Mouse (Mus musculus): ENCODE results near the gene Sh3gl3.

The Sh3gl3 gene

DNA sequence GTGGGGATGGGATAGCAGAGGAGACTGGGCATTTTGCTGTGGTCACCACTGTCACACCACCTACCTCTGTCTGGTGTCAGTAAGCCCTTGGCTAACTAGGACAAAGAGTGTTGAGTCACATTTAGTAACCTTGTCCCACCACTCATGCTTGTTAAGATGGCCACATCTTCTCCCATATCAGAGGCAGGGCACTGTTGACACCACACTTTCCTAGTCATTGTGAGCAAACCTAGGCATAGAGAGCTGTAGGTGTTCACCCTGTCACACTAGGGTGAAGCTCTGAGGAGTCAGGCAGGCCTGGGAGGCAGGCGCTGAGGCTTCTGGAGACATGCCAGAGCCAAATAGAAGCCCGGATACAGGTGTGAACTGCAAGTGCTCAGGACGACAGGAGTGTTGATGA, at the start of gene Sh3gl3:
Sh3gl3 (plus strand) TSS at position 301 of the 400 bp plus-strand sequence.
- H3K36me3 ChIP-seq (ENCODE audit: control insufficient read depth, insufficient read depth, low read length, poor library complexity, severe bottlenecking): no peaks in the 10 kb centered on the region
- DNase-seq (ENCODE audit: low read depth, low spot score): no peak
- no peaks in the 10 kb centered on the region for H3K27me3 ChIP-seq (ENCODE audit: control insufficient read depth, insufficient read depth, low read length, poor library complexity, severe bottlenecking)

DNA sequence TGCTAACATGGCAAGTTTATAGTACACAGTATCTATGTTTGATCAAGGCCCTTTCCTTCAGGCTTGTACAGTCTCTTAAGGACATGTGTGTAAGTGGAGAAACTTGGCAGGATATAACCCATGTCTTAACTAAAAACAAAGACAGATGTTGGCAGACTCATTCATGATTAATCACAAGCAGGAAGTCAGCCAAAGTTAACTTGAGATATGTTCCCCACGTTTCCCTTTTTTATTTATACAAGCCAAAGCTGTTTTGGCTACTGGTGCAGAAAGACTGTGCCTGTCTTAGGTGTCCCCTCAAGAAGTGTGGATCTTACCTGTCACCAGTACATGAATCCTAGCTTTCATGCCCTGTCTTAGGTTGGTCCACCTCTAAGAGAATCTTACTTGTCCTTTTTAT, 35.4 kb upstream of the Sh3gl3 start:
- Histone ChIP-seq H3K27me3 (ENCODE audit: control insufficient read depth, insufficient read depth, low read length, poor library complexity, severe bottlenecking) (no peaks in the 10 kb centered on the region), H3K36me3 (ENCODE audit: control insufficient read depth, insufficient read depth, low read length, poor library complexity, severe bottlenecking) (no peaks in the 10 kb centered on the region)
- DNase-seq (ENCODE audit: low read depth, low spot score): no peak

DNA sequence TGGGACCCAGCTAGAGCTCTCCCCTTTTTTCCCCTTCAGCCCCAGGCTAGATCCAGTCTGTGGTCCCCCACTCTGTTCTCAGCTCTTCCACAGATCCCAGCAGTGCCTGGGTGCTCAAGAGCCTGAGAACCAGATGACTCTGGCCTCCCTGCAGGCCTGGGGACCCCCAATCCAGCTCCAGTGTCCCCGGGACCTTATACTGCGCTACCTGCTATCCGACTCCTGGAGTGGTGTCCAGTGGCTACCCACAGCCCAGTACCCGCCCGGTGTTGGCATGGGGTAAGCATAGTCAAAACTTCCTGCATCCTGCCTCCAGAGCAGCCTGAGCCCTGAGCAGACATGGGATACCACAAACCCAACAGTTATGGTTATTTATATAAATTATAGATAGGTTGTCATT, 26.5 kb upstream of the Sh3gl3 start:
- Histone ChIP-seq H3K36me3 (ENCODE audit: control insufficient read depth, insufficient read depth, low read length, poor library complexity, severe bottlenecking) (no peaks in the 10 kb centered on the region), H3K27me3 (ENCODE audit: control insufficient read depth, insufficient read depth, low read length, poor library complexity, severe bottlenecking) (no peaks in the 10 kb centered on the region)
- no peak for DNase-seq (ENCODE audit: low read depth, low spot score)

GRCm38 (mm10) chr7:82164681-82165080, 9.0 kb upstream of the Sh3gl3 start:
- no peaks in the 10 kb centered on the region for H3K27me3 ChIP-seq (ENCODE audit: control insufficient read depth, insufficient read depth, low read length, poor library complexity, severe bottlenecking)
- no peak for DNase-seq (ENCODE audit: low read depth, low spot score)
- H3K36me3 ChIP-seq (ENCODE audit: control insufficient read depth, insufficient read depth, low read length, poor library complexity, severe bottlenecking): no peaks in the 10 kb centered on the region

DNA sequence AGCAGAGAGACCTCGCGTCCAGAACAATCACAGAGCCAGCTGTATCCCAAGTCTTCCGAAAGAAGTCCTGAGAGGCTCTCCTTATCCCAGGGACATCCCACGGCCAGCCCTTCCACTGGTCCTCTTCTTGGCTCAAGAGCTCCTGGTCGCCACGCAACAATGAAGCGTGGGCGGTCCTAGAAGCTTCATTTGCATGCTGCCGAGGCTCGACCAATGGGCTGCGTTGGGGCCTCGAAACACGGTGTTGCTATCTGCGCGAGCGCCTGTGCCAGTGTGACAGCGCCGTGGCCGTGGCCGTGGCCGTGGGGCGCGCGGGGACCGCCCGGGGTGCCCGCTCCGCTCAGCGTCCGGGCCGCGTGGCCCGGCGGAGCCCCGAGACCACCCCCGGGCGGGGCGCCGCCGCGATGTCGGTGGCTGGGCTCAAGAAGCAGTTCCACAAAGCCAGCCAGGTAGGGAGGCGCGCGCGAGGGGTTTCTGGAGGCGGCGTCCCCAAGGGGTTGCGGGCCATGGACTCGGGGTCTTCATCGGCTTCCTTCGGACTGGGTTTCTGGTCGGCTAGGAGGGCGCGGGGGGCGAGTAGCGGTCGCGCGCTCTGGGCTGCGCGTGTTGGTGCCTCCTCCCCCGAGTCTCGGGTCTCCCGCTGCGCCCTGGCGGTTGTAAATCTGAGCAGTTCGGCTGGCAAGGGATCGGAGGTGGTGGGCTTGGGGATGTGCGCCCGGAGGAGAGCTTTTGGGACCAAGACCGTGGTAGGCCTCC, 1.1 kb downstream of the Sh3gl3 start:
- Histone ChIP-seq H3K36me3 (ENCODE audit: control insufficient read depth, insufficient read depth, low read length, poor library complexity, severe bottlenecking) (no peaks in the 10 kb centered on the region), H3K27me3 (ENCODE audit: control insufficient read depth, insufficient read depth, low read length, poor library complexity, severe bottlenecking) (no peaks in the 10 kb centered on the region)
- no peak for DNase-seq (ENCODE audit: low read depth, low spot score)

- Histone ChIP-seq H3K27me3 (ENCODE audit: control insufficient read depth, insufficient read depth, low read length, poor library complexity, severe bottlenecking) (no peaks in the 10 kb centered on the region), H3K36me3 (ENCODE audit: control insufficient read depth, insufficient read depth, low read length, poor library complexity, severe bottlenecking) (no peaks in the 10 kb centered on the region)
- DNase-seq (ENCODE audit: low read depth, low spot score): no peak
Measured at GRCm38 (mm10) chr7:82175327-82175721, 1.7 kb downstream of the Sh3gl3 start.

DNA sequence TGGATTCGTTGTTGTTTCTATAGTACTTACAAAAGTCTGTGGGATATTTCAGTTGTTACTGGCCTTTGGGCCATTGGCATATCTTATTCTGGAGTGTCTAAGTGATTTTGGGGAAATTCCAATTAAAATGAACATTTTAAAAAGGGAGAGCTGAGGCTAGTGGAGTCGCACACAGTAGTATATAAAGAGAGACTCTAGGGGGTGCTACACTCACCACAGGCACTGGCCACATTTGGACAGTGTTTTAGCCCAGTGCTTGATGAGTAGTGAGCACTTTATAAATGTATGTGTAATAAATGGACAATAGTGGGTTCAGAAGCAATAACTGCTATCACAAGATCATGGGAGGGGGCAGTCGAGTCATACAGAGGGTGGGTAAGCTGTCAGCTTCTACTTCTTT, 2.6 kb downstream of the Sh3gl3 start:
- no peaks in the 10 kb centered on the region for H3K36me3 ChIP-seq (ENCODE audit: control insufficient read depth, insufficient read depth, low read length, poor library complexity, severe bottlenecking)
- H3K27me3 ChIP-seq (ENCODE audit: control insufficient read depth, insufficient read depth, low read length, poor library complexity, severe bottlenecking): no peaks in the 10 kb centered on the region
- no peak for DNase-seq (ENCODE audit: low read depth, low spot score)

DNA sequence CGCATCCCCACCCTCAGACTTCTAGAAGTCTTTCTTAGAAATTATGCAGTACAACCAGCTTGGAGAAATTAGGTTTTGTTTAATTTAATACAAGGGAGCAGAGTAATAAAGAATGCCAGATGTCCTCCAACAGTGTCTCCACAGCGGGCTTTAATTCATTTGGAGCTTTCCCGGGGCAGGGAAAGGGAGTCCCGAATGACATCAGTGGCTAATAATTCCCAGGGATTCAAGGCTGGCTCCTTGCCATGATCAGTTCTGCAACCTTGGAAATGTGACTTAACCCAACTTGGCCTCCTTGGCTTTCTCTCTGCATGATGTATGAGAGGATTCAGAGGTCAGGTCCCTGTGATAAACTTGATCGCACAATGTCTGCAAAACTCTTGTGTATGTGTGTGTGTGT, 3.7 kb downstream of the Sh3gl3 start:
- H3K36me3 ChIP-seq (ENCODE audit: control insufficient read depth, insufficient read depth, low read length, poor library complexity, severe bottlenecking): no peaks in the 10 kb centered on the region
- DNase-seq (ENCODE audit: low read depth, low spot score): no peak
- no peaks in the 10 kb centered on the region for H3K27me3 ChIP-seq (ENCODE audit: control insufficient read depth, insufficient read depth, low read length, poor library complexity, severe bottlenecking)

- no peaks in the 10 kb centered on the region for H3K36me3 ChIP-seq (ENCODE audit: control insufficient read depth, insufficient read depth, low read length, poor library complexity, severe bottlenecking)
- no peak for DNase-seq (ENCODE audit: low read depth, low spot score)
- H3K27me3 ChIP-seq (ENCODE audit: control insufficient read depth, insufficient read depth, low read length, poor library complexity, severe bottlenecking): no peaks in the 10 kb centered on the region
Measured at GRCm38 (mm10) chr7:82180919-82181318, 7.3 kb downstream of the Sh3gl3 start.

- Histone ChIP-seq H3K27me3 (ENCODE audit: control insufficient read depth, insufficient read depth, low read length, poor library complexity, severe bottlenecking) (no peaks in the 10 kb centered on the region), H3K36me3 (ENCODE audit: control insufficient read depth, insufficient read depth, low read length, poor library complexity, severe bottlenecking) (no peaks in the 10 kb centered on the region)
- DNase-seq (ENCODE audit: low read depth, low spot score): no peak
Measured at GRCm38 (mm10) chr7:82182781-82183180, 9.1 kb downstream of the Sh3gl3 start.

DNA sequence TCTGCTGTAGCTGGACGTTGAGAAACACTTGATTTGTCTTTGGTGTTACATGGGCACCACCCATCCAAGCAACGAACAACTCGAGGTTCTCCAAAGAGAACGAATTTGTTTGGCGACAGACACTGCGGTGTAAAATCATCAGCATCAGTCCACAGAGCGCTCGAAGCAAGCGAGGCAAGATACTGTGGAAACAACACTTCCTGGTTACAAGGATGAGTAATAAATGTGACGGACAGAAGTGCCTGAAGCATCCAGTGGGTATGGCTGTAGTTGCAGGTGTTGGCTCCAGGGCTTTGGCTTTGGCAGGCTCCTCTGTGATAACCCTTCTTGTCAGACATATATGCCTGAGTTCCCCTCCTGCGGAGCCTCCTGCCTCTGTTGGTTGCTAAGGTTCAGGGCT, 18.0 kb downstream of the Sh3gl3 start:
- DNase-seq (ENCODE audit: low read depth, low spot score): no peak
- Histone ChIP-seq H3K27me3 (ENCODE audit: control insufficient read depth, insufficient read depth, low read length, poor library complexity, severe bottlenecking) (no peaks in the 10 kb centered on the region), H3K36me3 (ENCODE audit: control insufficient read depth, insufficient read depth, low read length, poor library complexity, severe bottlenecking) (no peaks in the 10 kb centered on the region)

DNA sequence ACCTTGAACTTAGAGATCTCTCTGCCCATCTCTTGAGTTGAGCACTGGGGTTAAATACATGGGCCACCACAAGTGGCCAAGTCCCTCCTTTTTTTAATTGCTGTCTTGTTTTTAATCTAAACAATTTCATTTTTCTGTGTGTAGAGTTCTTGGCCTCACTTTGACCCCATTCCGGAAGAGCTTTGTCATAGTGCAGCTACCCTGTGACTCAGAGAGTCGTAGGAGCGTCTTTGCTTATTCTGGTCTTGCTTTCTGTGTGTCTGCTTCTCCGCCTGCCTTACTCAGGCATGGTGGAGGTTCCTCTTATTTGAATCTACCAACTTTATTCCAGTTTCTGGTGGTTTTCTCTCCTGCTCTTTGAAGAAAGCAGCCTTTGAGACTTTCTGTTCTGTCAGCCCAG, 18.9 kb downstream of the Sh3gl3 start:
- Histone ChIP-seq H3K27me3 (ENCODE audit: control insufficient read depth, insufficient read depth, low read length, poor library complexity, severe bottlenecking) (no peaks in the 10 kb centered on the region), H3K36me3 (ENCODE audit: control insufficient read depth, insufficient read depth, low read length, poor library complexity, severe bottlenecking) (no peaks in the 10 kb centered on the region)
- no peak for DNase-seq (ENCODE audit: low read depth, low spot score)

- no peak for DNase-seq (ENCODE audit: low read depth, low spot score)
Measured at GRCm38 (mm10) chr7:82203111-82203510, 29.5 kb downstream of the Sh3gl3 start.

DNA sequence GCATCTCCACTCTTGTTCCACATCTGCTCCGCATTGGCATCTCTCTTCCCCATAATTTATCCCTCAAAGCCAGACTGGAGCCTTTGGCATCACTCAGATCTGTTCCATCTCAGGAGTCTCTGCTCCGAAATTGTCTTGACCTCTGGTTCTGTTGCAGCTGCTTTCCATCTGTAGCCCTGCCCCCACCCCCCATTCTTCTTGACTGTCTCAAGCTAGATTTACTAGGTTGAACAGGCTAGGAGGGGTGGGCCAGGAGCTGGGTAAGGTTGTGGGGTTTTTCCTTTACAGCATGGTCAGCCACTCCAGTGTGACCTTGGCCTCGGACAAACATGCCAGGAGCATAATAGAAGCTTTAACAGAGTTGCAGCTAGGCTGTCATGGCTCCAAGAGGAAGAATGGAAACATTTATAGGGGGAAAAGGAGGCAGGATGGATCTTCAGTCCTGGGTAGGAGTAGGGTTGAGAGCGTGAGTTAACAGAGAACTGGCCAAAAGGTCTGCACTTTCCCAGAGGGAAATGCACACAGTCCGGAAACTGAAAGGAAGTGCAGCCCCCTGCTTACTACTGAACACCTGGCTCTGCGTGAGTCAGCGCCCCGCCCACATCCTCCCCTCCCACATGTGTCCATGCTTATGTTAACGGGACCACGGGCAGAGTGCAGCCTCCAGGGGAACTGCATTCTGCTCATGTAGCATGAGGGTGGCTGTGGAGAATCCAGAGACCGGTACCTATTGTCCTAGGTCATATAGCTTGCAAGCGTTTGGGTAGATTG, 30.6 kb downstream of the Sh3gl3 start:
- Histone ChIP-seq H3K27me3 (ENCODE audit: control insufficient read depth, insufficient read depth, low read length, poor library complexity, severe bottlenecking) (no peaks in the 10 kb centered on the region), H3K36me3 (ENCODE audit: control insufficient read depth, insufficient read depth, low read length, poor library complexity, severe bottlenecking) (no peaks in the 10 kb centered on the region)
- DNase-seq (ENCODE audit: low read depth, low spot score): peak; percentile 3

More at GRCm38 (mm10) chr7:82203111-82203510, 29.5 kb downstream of the Sh3gl3 start:
- no peaks in the 10 kb centered on the region for H3K36me3 ChIP-seq (ENCODE audit: control insufficient read depth, insufficient read depth, low read length, poor library complexity, severe bottlenecking)
- H3K27me3 ChIP-seq (ENCODE audit: control insufficient read depth, insufficient read depth, low read length, poor library complexity, severe bottlenecking): no peaks in the 10 kb centered on the region

DNA sequence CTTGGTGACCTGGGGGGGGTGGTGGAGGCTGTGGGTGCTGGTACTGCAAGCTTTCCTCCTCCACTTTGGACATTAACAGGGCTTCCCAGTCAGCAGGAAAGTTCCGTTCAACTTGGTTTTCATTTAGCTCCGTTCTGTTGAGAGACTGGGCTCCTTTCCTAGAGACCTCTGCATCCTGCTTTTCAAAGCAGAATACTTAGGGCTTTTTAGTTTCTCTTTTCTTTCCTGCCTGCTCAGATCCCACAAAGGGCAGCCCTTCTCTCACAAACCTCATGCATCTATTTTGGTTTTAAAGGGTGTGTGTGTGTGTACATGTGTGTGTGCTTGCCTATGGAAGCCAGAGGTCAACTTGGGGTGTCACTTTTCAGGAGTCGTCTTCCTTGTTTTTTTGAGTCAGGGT, 31.3 kb downstream of the Sh3gl3 start:
- no peaks in the 10 kb centered on the region for H3K36me3 ChIP-seq (ENCODE audit: control insufficient read depth, insufficient read depth, low read length, poor library complexity, severe bottlenecking)
- no peaks in the 10 kb centered on the region for H3K27me3 ChIP-seq (ENCODE audit: control insufficient read depth, insufficient read depth, low read length, poor library complexity, severe bottlenecking)
- DNase-seq (ENCODE audit: low read depth, low spot score): no peak

Data from splenic B cell, adult 2 months (primary cell).